Mouse (Mus musculus): ENCODE measurements at regions not wholly inside any gene's neighbourhood (a gene's known extent, or its start where the extent isn't known, plus 50 kb on each side); places are given as distances from the start of the nearest gene placed in this dataset.

GRCm38 (mm10) chr11:24426995-24427883, 349.4 kb downstream of the Bcl11a start:
- no peak for TF ChIP-seq POLR2A (IDR thresholded peaks at IDR 0.05; ENCODE audit: extremely low read depth, insufficient read depth, low read length)
- TF ChIP-seq CTCF (IDR thresholded peaks at IDR 0.05; ENCODE audit: low read depth, low read length), result no peak
